Mouse (Mus musculus): ENCODE measurements around the gene Src. TPM values are rescaled to one million over a fixed set of nuclear protein-coding genes. Genes with fewer than 3 reads are reported as not detected.
"Not testable (repeated sequence)": the region's sequence is repeated elsewhere in the genome, so short reads cannot be mapped to it uniquely, and the experiment has no call there.

Gene Src
- 32.2 and 36.6 TPM in 2 replicates for polyA plus RNA-seq (2015; fragmentation: Nextera tagmentation; extraction: Ambion mirVana)

DNA sequence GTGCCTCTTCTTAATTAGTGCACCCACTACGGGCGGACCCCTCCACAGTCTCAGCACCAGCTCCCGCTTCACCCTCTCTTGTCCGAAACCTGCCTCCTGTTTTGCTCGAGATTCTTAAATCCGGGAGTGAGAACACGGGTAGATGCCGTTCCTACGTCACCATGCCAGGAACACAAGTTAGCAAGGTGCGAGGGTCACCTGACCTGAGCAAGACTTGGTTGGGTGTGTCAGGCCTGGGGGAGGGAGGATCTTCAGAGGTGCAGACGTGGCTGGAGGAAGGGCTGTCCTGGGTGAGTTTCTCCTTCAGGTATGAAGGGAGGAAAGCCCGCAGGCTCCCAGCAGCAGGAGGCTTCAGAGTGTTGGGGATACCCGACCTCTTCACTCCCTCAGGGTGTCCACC is at the start of gene Src:
TSS of gene Src (plus strand) at position 239 of the 400 bp plus-strand sequence.
- peak within 1 kb of the TSS; percentile 41; the same call in 1 of the 2 replicates for H3K9ac ChIP-seq (replicated peaks; ENCODE audit: low read depth, low read length)
- peak within 1 kb of the TSS; percentile 38; the same call in 1 of the 2 replicates for H3K27ac ChIP-seq (ENCODE audit: low read length)
- H3K4me1 ChIP-seq (replicated peaks; ENCODE audit: control insufficient read depth, insufficient read depth, low read length): peaks cover 6% of the 10 kb centered on the region; the same call in 1 of the 2 replicates
- 23% methylated on average over 13 of the region's 13 CpGs for WGBS
- no peaks in the 10 kb centered on the region for H3K27me3 ChIP-seq (replicated peaks; ENCODE audit: control insufficient read depth, insufficient read depth, low read length)
- no peaks in the 10 kb centered on the region for H3K36me3 ChIP-seq (ENCODE audit: control insufficient read depth, insufficient read depth)
- H3K4me3 ChIP-seq (replicated peaks; ENCODE audit: low read length): no peak within 1 kb of the TSS
- H3K4me2 ChIP-seq (ENCODE audit: low read length): 0 out of 2 replicates have a peak within 1 kb of the TSS, but pooled peaks have one; percentile 17
- no peak for ATAC-seq
- no peaks in the 10 kb centered on the region for H3K9me3 ChIP-seq (ENCODE audit: control insufficient read depth, low read length)

DNA sequence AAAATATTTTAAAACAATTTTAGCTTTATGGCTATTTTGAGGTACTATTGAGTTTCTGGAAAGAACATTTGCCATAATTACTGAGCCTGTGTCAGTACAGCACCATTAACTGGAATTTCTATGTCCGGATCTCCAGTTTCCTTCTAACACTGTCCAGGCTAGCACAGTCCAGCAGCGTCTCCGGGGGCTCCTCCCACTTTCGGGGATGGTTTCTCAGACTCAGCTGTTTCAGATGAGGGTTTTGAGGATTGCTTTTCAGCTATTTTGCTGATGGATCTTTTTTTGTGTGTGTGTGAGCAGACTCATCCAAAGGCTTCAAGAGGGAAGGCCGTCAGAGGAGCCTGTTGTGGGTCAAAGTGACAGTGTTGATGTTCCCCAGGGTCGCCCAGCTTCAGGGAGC is 46.5 kb upstream of the Src start:
- no peak for ATAC-seq
- WGBS: 82% methylated on average over 6 of the region's 6 CpGs
- Histone ChIP-seq H3K27me3 (replicated peaks; ENCODE audit: control insufficient read depth, insufficient read depth, low read length) (no peaks in the 10 kb centered on the region), H3K36me3 (ENCODE audit: control insufficient read depth, insufficient read depth) (no peaks in the 10 kb centered on the region), H3K9ac (replicated peaks; ENCODE audit: low read depth, low read length) (no peak overlapping the region), H3K4me2 (ENCODE audit: low read length) (no peak overlapping the region), H3K4me1 (replicated peaks; ENCODE audit: control insufficient read depth, insufficient read depth, low read length) (peaks cover 28% of the 10 kb centered on the region), H3K4me3 (replicated peaks; ENCODE audit: low read length) (no peak overlapping the region), H3K9me3 (ENCODE audit: control insufficient read depth, low read length) (no peaks in the 10 kb centered on the region), H3K27ac (ENCODE audit: low read length) (no peak overlapping the region)

GRCm38 (mm10) chr2:157373681-157374080 is 44.6 kb upstream of the Src start:
- no peak for ATAC-seq
- 85% methylated on average over 3 of the region's 3 CpGs for WGBS
- no peak overlapping the region for H3K4me2 ChIP-seq (ENCODE audit: low read length)

GRCm38 (mm10) chr2:157375051-157375450 is 43.2 kb upstream of the Src start:
- 52% methylated on average over 8 of the region's 8 CpGs for WGBS
- ATAC-seq: no peak

More at GRCm38 (mm10) chr2:157373681-157374080, 44.6 kb upstream of the Src start:
- Histone ChIP-seq H3K27me3 (replicated peaks; ENCODE audit: control insufficient read depth, insufficient read depth, low read length) (no peaks in the 10 kb centered on the region), H3K9me3 (ENCODE audit: control insufficient read depth, low read length) (no peaks in the 10 kb centered on the region), H3K27ac (ENCODE audit: low read length) (no peak overlapping the region), H3K9ac (replicated peaks; ENCODE audit: low read depth, low read length) (no peak overlapping the region), H3K36me3 (ENCODE audit: control insufficient read depth, insufficient read depth) (no peaks in the 10 kb centered on the region), H3K4me1 (replicated peaks; ENCODE audit: control insufficient read depth, insufficient read depth, low read length) (peaks cover 17% of the 10 kb centered on the region), H3K4me3 (replicated peaks; ENCODE audit: low read length) (no peak overlapping the region)

GRCm38 (mm10) chr2:157375794-157376757 is 42.2 kb upstream of the Src start:
- no peak for ATAC-seq
- no peaks in the 10 kb centered on the region for H3K27me3 ChIP-seq (replicated peaks; ENCODE audit: control insufficient read depth, insufficient read depth, low read length)
- peaks cover 3% of the 10 kb centered on the region; the same call in 1 of the 2 replicates for H3K36me3 ChIP-seq (ENCODE audit: control insufficient read depth, insufficient read depth)
- no peaks in the 10 kb centered on the region for H3K9me3 ChIP-seq (ENCODE audit: control insufficient read depth, low read length)
- H3K9ac ChIP-seq (replicated peaks; ENCODE audit: low read depth, low read length): 0 out of 2 replicates have a peak overlapping the region, but pooled peaks have one; percentile 16
- H3K4me1 ChIP-seq (replicated peaks; ENCODE audit: control insufficient read depth, insufficient read depth, low read length): peaks cover 10% of the 10 kb centered on the region
- no peak overlapping the region for H3K27ac ChIP-seq (ENCODE audit: low read length)
- 9% methylated on average over 14 of the region's 14 CpGs for WGBS
- 0 out of 2 replicates have a peak overlapping the region, but pooled peaks have one; percentile 11 for H3K4me2 ChIP-seq (ENCODE audit: low read length)
- H3K4me3 ChIP-seq (replicated peaks; ENCODE audit: low read length): no peak overlapping the region

More at GRCm38 (mm10) chr2:157375051-157375450, 43.2 kb upstream of the Src start:
- no peaks in the 10 kb centered on the region for H3K9me3 ChIP-seq (ENCODE audit: control insufficient read depth, low read length)
- H3K27ac ChIP-seq (ENCODE audit: low read length): no peak overlapping the region
- no peak overlapping the region for H3K4me2 ChIP-seq (ENCODE audit: low read length)
- H3K27me3 ChIP-seq (replicated peaks; ENCODE audit: control insufficient read depth, insufficient read depth, low read length): no peaks in the 10 kb centered on the region
- no peak overlapping the region for H3K9ac ChIP-seq (replicated peaks; ENCODE audit: low read depth, low read length)
- no peak overlapping the region for H3K4me3 ChIP-seq (replicated peaks; ENCODE audit: low read length)
- H3K36me3 ChIP-seq (ENCODE audit: control insufficient read depth, insufficient read depth): peaks cover 3% of the 10 kb centered on the region; the same call in 1 of the 2 replicates
- peaks cover 13% of the 10 kb centered on the region for H3K4me1 ChIP-seq (replicated peaks; ENCODE audit: control insufficient read depth, insufficient read depth, low read length)

DNA sequence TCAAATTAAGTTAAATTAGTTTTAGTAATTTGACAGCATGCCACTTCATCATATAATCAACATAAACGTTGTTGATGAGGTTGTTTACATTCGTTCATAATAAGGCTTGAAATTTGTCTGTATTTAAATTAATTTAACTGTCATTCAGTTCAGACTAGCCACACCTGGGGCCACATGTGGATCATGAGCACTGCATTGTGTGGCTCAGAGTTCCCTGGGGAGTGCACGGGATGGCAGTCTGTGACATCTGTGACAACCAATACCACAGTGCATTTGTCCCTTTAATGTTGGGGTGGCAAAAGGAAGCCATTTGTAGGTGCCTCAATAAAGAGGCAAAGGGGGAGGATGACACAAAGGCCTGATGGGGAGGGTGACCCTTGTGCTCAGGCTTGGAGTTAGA is 41.2 kb upstream of the Src start:
- Histone ChIP-seq H3K9me3 (ENCODE audit: control insufficient read depth, low read length) (no peaks in the 10 kb centered on the region), H3K36me3 (ENCODE audit: control insufficient read depth, insufficient read depth) (peaks cover 3% of the 10 kb centered on the region; the same call in 1 of the 2 replicates), H3K4me2 (ENCODE audit: low read length) (no peak overlapping the region), H3K9ac (replicated peaks; ENCODE audit: low read depth, low read length) (no peak overlapping the region), H3K4me1 (replicated peaks; ENCODE audit: control insufficient read depth, insufficient read depth, low read length) (peaks cover 10% of the 10 kb centered on the region), H3K4me3 (replicated peaks; ENCODE audit: low read length) (no peak overlapping the region), H3K27me3 (replicated peaks; ENCODE audit: control insufficient read depth, insufficient read depth, low read length) (no peaks in the 10 kb centered on the region), H3K27ac (ENCODE audit: low read length) (no peak overlapping the region)
- WGBS: 44% methylated on average over 3 of the region's 3 CpGs
- no peak for ATAC-seq

DNA sequence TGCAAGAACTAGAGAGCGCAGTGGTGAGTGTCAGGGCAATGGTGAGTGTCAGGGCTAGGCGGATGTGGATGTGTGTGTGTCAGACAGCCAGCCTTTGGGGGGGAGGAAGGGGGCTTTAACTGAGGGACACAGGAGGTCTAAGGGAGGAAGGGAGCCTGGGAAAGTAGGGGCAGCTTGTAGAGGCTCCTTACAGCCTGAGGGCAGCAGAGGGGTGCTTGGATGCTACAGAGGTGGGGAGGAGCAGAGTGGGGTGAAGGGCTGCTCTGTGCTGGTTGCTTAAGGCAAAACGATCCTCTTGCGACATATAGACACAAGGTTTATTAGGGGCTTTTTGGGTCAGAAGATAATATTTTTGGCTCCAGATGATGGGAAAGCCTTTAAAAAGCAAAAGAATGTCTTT is 33.4 kb upstream of the Src start:
- ATAC-seq: no peak
- Histone ChIP-seq H3K27ac (ENCODE audit: low read length) (no peak overlapping the region), H3K9me3 (ENCODE audit: control insufficient read depth, low read length) (no peaks in the 10 kb centered on the region), H3K9ac (replicated peaks; ENCODE audit: low read depth, low read length) (no peak overlapping the region), H3K4me2 (ENCODE audit: low read length) (no peak overlapping the region), H3K36me3 (ENCODE audit: control insufficient read depth, insufficient read depth) (no peaks in the 10 kb centered on the region), H3K27me3 (replicated peaks; ENCODE audit: control insufficient read depth, insufficient read depth, low read length) (no peaks in the 10 kb centered on the region), H3K4me3 (replicated peaks; ENCODE audit: low read length) (no peak overlapping the region), H3K4me1 (replicated peaks; ENCODE audit: control insufficient read depth, insufficient read depth, low read length) (no peaks in the 10 kb centered on the region)
- WGBS: 48% methylated on average over 4 of the region's 4 CpGs

GRCm38 (mm10) chr2:157388901-157389590 is 29.2 kb upstream of the Src start:
- not testable (repeated sequence) for ATAC-seq; H3K9ac ChIP-seq (replicated peaks; ENCODE audit: low read depth, low read length); H3K4me1 ChIP-seq (replicated peaks; ENCODE audit: control insufficient read depth, insufficient read depth, low read length); H3K4me2 ChIP-seq (ENCODE audit: low read length); H3K36me3 ChIP-seq (ENCODE audit: control insufficient read depth, insufficient read depth); H3K27ac ChIP-seq (ENCODE audit: low read length); H3K27me3 ChIP-seq (replicated peaks; ENCODE audit: control insufficient read depth, insufficient read depth, low read length); H3K4me3 ChIP-seq (replicated peaks; ENCODE audit: low read length); H3K9me3 ChIP-seq (ENCODE audit: control insufficient read depth, low read length)
- WGBS: 90% methylated on average over 14 of the region's 14 CpGs

DNA sequence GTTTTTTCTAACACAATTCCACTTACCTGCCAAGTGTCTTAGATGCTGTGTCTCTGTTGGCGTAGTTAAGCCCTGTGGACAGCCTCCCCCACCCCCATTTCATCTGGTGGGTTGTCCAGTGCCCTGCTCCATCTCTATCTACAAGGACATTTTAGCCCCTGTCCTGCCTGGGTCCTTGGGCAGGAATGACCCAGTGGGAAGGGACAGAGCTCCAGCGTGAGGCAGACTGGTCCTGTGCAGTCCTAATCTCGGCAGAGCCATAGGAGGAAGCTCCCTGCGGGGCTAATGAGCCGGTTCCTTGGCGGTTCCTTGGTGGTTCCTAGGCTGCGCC is 28.7 kb upstream of the Src start:
- H3K4me1 ChIP-seq (replicated peaks; ENCODE audit: control insufficient read depth, insufficient read depth, low read length): no peaks in the 10 kb centered on the region
- no peak overlapping the region for H3K4me3 ChIP-seq (replicated peaks; ENCODE audit: low read length)
- no peak overlapping the region for H3K4me2 ChIP-seq (ENCODE audit: low read length)
- no peak for ATAC-seq
- no peaks in the 10 kb centered on the region for H3K36me3 ChIP-seq (ENCODE audit: control insufficient read depth, insufficient read depth)
- no peak overlapping the region for H3K27ac ChIP-seq (ENCODE audit: low read length)
- H3K9ac ChIP-seq (replicated peaks; ENCODE audit: low read depth, low read length): no peak overlapping the region
- WGBS: 88% methylated on average over 7 of the region's 7 CpGs
- no peaks in the 10 kb centered on the region for H3K9me3 ChIP-seq (ENCODE audit: control insufficient read depth, low read length)
- no peaks in the 10 kb centered on the region for H3K27me3 ChIP-seq (replicated peaks; ENCODE audit: control insufficient read depth, insufficient read depth, low read length)

Data from forebrain, embryonic 16.5 days (tissue).